Mouse (Mus musculus) liver, adult 2 months (tissue): ENCODE measurements around the gene Dgkd. TPM values are rescaled to one million over a fixed set of nuclear protein-coding genes. Genes with fewer than 3 reads are reported as not detected.
"Not testable (repeated sequence)": the region's sequence is repeated elsewhere in the genome, so short reads cannot be mapped to it uniquely, and the experiment has no call there.

Experiments
- DNase-seq: peaks from one replicate; pipeline ENCODE4 v3.0.0-alpha.2; 2011; ENCODE audit warnings: low read depth, low spot score; ENCODE audit errors: extremely low read depth
- H3K27ac ChIP-seq: fragments of 200-500 bp; replicated peaks from 2 replicates; pipeline ENCODE4 v1.5.1; 2012; ENCODE audit warnings: low read depth, mild to moderate bottlenecking, control low read depth, inconsistent platforms, low read length; ENCODE audit not compliant: insufficient read depth
- H3K27me3 ChIP-seq: fragments of 200-500 bp; 2 replicates; pipeline ENCODE4 v1.6.1; 2012; ENCODE audit warnings: mild to moderate bottlenecking, moderate library complexity, low read length, inconsistent platforms; ENCODE audit not compliant: control insufficient read depth, insufficient read depth
- H3K36me3 ChIP-seq: fragments of 200-500 bp; 2 replicates; pipeline ENCODE4 v1.6.1; 2012; ENCODE audit warnings: low read length, inconsistent platforms; ENCODE audit not compliant: control insufficient read depth, insufficient read depth
- H3K4me1 ChIP-seq: fragments of 200-500 bp; 2 replicates; pipeline ENCODE4 v1.6.1; 2011; ENCODE audit warnings: low read length; ENCODE audit not compliant: control insufficient read depth, insufficient read depth
- H3K4me3 ChIP-seq: fragments of 200-500 bp; 2 replicates; pipeline ENCODE4 v1.5.1; 2011; ENCODE audit warnings: low read depth, mild to moderate bottlenecking, control low read depth, low read length, moderate library complexity; ENCODE audit not compliant: insufficient read depth
- H3K79me2 ChIP-seq: fragments of 200-500 bp; 2 replicates; pipeline ENCODE4 v1.6.1; 2012; ENCODE audit warnings: inconsistent platforms, mild to moderate bottlenecking, low read length, moderate library complexity; ENCODE audit not compliant: control insufficient read depth, insufficient read depth
- H3K9ac ChIP-seq: fragments of 200-500 bp; 2 replicates; pipeline ENCODE4 v1.6.1; 2012; ENCODE audit warnings: low read depth, mild to moderate bottlenecking, control low read depth, inconsistent platforms, low read length
- CTCF ChIP-seq: fragments of 200-500 bp; IDR thresholded peaks from 2 replicates; pipeline ENCODE4 v1.5.1; 2011; ENCODE audit warnings: low read depth, low read length, control low read depth
- POLR2A ChIP-seq: fragments of 200-500 bp; IDR thresholded peaks from 2 replicates; pipeline ENCODE4 v1.6.1; 2011; ENCODE audit warnings: low read length, control low read depth; ENCODE audit not compliant: insufficient read depth; ENCODE audit errors: extremely low read depth
- WGBS: fragments of 180-500 bp; shearing (Covaris S2); methylation state at CpG from one replicate; pipeline ENCODE4 v1.1.7; 2018; 5-methylcytosine and 5-hydroxymethylcytosine counted together
- polyA plus RNA-seq: library from polyadenylated mRNA; depleted of rRNA; stranded (reverse); fragments of >200 nt; gene quantifications from 2 replicates; pipeline ENCODE4 v1.2.3, GENCODE M21; 2012
- total RNA-seq: library from RNA; depleted of rRNA; stranded (reverse); fragments of >200 nt; gene quantifications from 2 replicates; pipeline ENCODE4 v1.2.3, GENCODE M21; 2014

The Dgkd gene
- total and polyA plus RNA-seq, 2 experiments: 9.6 to 12.4 TPM

DNA sequence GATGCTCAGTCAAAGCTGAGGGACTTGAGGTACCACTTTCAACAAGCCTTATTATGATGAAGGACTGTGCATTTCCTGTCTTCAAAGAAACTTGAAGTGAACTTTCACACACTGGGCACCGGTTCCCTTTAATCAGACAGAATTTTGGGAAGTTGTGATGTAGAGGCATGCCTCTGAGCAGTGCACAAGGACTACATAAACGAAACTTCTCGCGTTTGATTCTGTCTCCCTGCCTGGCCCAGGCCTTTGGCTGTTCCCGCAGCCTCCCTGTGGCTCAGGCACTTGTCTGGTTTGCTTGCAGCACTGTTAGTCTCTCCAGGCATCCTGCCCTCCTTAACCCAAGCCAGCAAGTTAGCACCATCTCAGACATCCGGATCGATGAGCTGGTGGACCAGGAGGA is 39.4 kb upstream of the Dgkd start:
- Histone ChIP-seq H3K79me2 (no peaks in the 10 kb centered on the region), H3K27ac (no peak overlapping the region), H3K4me3 (no peak overlapping the region), H3K36me3 (no peaks in the 10 kb centered on the region), H3K27me3 (no peaks in the 10 kb centered on the region), H3K9ac (no peak overlapping the region), H3K4me1 (no peaks in the 10 kb centered on the region)
- TF ChIP-seq CTCF: no peak
- TF ChIP-seq POLR2A: no peak
- 67% methylated on average over 7 of the region's 7 CpGs for WGBS
- DNase-seq: no peak

- TF ChIP-seq CTCF (no peak), POLR2A (no peak)
- H3K9ac ChIP-seq: no peak overlapping the region
- 94% methylated on average over 10 of the region's 10 CpGs for WGBS
Observed at GRCm38 (mm10) chr1:87824420-87824995, 28.6 kb upstream of the Dgkd start.

DNA sequence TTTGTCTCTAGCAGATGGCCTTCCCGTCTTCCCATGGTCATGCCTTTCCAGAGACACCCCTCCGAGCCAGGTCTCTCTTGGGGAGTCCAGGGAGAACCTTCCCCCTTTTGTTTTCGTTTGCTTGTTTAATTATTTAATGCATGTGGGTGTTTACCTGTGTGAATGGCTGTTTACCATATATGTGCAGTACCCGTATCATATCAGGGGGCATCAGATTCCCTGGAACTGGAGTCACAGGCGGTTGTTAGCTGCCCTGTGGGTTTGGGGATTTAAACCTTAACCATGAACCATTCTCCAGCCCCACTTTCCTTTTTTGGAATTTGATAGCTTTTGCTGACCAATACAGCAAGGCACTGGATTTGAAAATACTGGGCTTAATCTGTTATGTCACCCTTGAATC is 27.8 kb upstream of the Dgkd start:
- H3K4me3 ChIP-seq: no peak overlapping the region
- DNase-seq: no peak
- H3K27ac ChIP-seq: no peak overlapping the region
- no peak overlapping the region for H3K9ac ChIP-seq
- no peaks in the 10 kb centered on the region for H3K36me3 ChIP-seq
- TF ChIP-seq POLR2A (no peak), CTCF (no peak)
- peaks cover 2% of the 10 kb centered on the region; the same call in 1 of the 2 replicates for H3K4me1 ChIP-seq
- 94% methylated on average over 5 of the region's 5 CpGs for WGBS
- no peaks in the 10 kb centered on the region for H3K79me2 ChIP-seq
- no peaks in the 10 kb centered on the region for H3K27me3 ChIP-seq

More at GRCm38 (mm10) chr1:87824420-87824995, 28.6 kb upstream of the Dgkd start:
- Histone ChIP-seq H3K36me3 (no peaks in the 10 kb centered on the region), H3K27ac (no peak overlapping the region), H3K4me3 (no peak overlapping the region), H3K4me1 (peaks cover 2% of the 10 kb centered on the region; the same call in 1 of the 2 replicates), H3K27me3 (no peaks in the 10 kb centered on the region), H3K79me2 (no peaks in the 10 kb centered on the region)
- DNase-seq: no peak

- Histone ChIP-seq H3K4me1 (peaks cover 2% of the 10 kb centered on the region; the same call in 1 of the 2 replicates), H3K27me3 (no peaks in the 10 kb centered on the region), H3K27ac (no peak overlapping the region), H3K79me2 (no peaks in the 10 kb centered on the region), H3K4me3 (no peak overlapping the region), H3K36me3 (no peaks in the 10 kb centered on the region), H3K9ac (no peak overlapping the region)
- no peak for TF ChIP-seq CTCF
- no peak for TF ChIP-seq POLR2A
- peak; percentile 38 for DNase-seq
- 59% methylated on average over 6 of the region's 6 CpGs for WGBS
Observed at GRCm38 (mm10) chr1:87825991-87826390, 27.1 kb upstream of the Dgkd start.

GRCm38 (mm10) chr1:87826474-87826873 is 26.6 kb upstream of the Dgkd start:
- no peak overlapping the region for H3K4me3 ChIP-seq
- no peak overlapping the region for H3K27ac ChIP-seq
- WGBS: 92% methylated on average over 2 of the region's 2 CpGs
- no peaks in the 10 kb centered on the region for H3K79me2 ChIP-seq
- H3K4me1 ChIP-seq: peaks cover 2% of the 10 kb centered on the region; the same call in 1 of the 2 replicates
- H3K36me3 ChIP-seq: no peaks in the 10 kb centered on the region
- TF ChIP-seq CTCF: no peak
- TF ChIP-seq POLR2A: no peak
- no peak for DNase-seq
- no peak overlapping the region for H3K9ac ChIP-seq
- H3K27me3 ChIP-seq: no peaks in the 10 kb centered on the region

DNA sequence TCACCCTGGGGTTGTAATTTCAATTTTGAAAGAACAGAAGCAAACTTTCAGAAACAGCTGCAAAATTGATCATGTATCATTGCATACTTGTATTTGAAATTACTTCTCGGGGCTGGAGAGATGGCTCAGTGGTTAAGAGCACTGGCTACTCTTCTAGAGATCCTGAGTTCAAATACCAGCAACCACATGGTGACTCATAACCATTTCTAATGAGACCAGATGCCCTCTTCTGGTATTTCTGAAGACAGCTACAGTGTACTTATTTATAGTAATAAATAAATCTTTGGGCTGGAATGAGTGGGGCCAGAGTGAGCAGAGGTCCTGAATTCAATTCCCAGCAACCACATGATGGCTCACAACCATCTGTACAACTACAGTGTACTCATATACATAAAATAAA is 25.6 kb upstream of the Dgkd start:
- not testable (repeated sequence) for H3K27ac ChIP-seq

More for the DNA sequence above, 25.6 kb upstream of the Dgkd start:
- not testable (repeated sequence) for H3K4me3 ChIP-seq, H3K27me3 ChIP-seq, H3K4me1 ChIP-seq, H3K79me2 ChIP-seq, H3K36me3 ChIP-seq, DNase-seq, H3K9ac ChIP-seq
- 97% methylated on average over 1 of the region's 1 CpGs for WGBS
